In the genomic region with DNA sequence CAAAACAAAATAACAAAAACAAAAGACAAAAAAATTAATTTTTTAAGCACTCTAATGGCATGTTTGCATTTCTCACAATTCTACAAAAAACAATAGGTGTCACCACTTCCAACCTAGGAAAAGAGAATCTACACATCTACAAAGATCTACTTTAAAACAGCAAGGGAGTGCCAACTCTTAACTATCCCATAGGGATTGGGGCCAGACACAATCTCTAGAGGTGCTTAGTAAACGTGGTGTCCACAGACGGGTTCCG, we compare ENCODE assay signal across 8 mouse cellular contexts. TPM values are rescaled to one million over a fixed set of nuclear protein-coding genes. Genes with fewer than 3 reads are reported as not detected.
DNase-seq lines count a peak whose midpoint lies in the region; ATAC-seq and TF ChIP-seq lines count a peak whose summit lies in the region.

A gene (plus strand): TSS at position 192 of the 256 bp plus-strand sequence.

- peak within 1 kb of the TSS; percentile 73 for H3K4me2 ChIP-seq in kidney, postnatal 0 days (ENCODE audit: low read length)
- H3K4me2 ChIP-seq in embryonic facial prominence, embryonic 12.5 days (replicated peaks) = peak within 1 kb of the TSS; percentile 61
- H3K4me2 ChIP-seq in intestine, embryonic 15.5 days (replicated peaks) = peak within 1 kb of the TSS; percentile 62
- peak within 1 kb of the TSS; percentile 56 for H3K4me2 ChIP-seq in myocyte (ENCODE audit: low read depth)

- TF ChIP-seq POLR2A in myocyte (IDR thresholded peaks at IDR 0.05; ENCODE audit: insufficient read length, low read depth) = no peak

- H3ac ChIP-seq in myocyte (ENCODE audit: control insufficient read depth, insufficient read length) = peak within 1 kb of the TSS; percentile 70

- no peak for TF ChIP-seq CTCF in kidney, postnatal 0 days (IDR thresholded peaks at IDR 0.05; ENCODE audit: low read depth)

- WGBS in kidney, postnatal 0 days = 31% methylated on average over 3 of the region's 3 CpGs
- 18% methylated on average over 3 of the region's 3 CpGs for WGBS in embryonic facial prominence, embryonic 12.5 days
- 18% methylated on average over 3 of the region's 3 CpGs for WGBS in intestine, embryonic 15.5 days

- peaks cover 43% of the 10 kb centered on the region for H3K79me2 ChIP-seq in myocyte (ENCODE audit: control insufficient read depth, insufficient read depth)

- DNase-seq in kidney, postnatal 0 days (ENCODE audit: low spot score) = peak; percentile 0
- no peak for DNase-seq in kidney, postnatal 4 days
- no peak for DNase-seq in T-cell, adult 2 months (ENCODE audit: low spot score)
- no peak for DNase-seq in urinary bladder, postnatal 10 days (ENCODE audit: low spot score)
- no peak for DNase-seq in adrenal gland, postnatal 14 days

- peak within 1 kb of the TSS; percentile 64 for H3K9ac ChIP-seq in kidney, postnatal 0 days (ENCODE audit: low read depth, low read length)
- H3K9ac ChIP-seq in embryonic facial prominence, embryonic 12.5 days = peak within 1 kb of the TSS; percentile 56
- H3K9ac ChIP-seq in intestine, embryonic 15.5 days = peak within 1 kb of the TSS; percentile 60

- H3K4me1 ChIP-seq in kidney, postnatal 0 days (replicated peaks; ENCODE audit: insufficient read depth, low read length) = no peaks in the 10 kb centered on the region
- no peaks in the 10 kb centered on the region for H3K4me1 ChIP-seq in embryonic facial prominence, embryonic 12.5 days
- H3K4me1 ChIP-seq in intestine, embryonic 15.5 days (replicated peaks) = no peaks in the 10 kb centered on the region

- H3K36me3 ChIP-seq in kidney, postnatal 0 days (ENCODE audit: insufficient read depth, low read length) = no peaks in the 10 kb centered on the region
- peaks cover 8% of the 10 kb centered on the region; the same call in 1 of the 2 replicates for H3K36me3 ChIP-seq in embryonic facial prominence, embryonic 12.5 days
- H3K36me3 ChIP-seq in intestine, embryonic 15.5 days = no peaks in the 10 kb centered on the region
- H3K36me3 ChIP-seq in myocyte (ENCODE audit: control insufficient read depth, insufficient read depth) = no peaks in the 10 kb centered on the region

- ATAC-seq in kidney, postnatal 0 days (replicated peaks; ENCODE audit: low FRiP score, low read depth) = no peak
- ATAC-seq in embryonic facial prominence, embryonic 12.5 days (ENCODE audit: insufficient number of reproducible peaks, insufficient read depth, low FRiP score, low TSS enrichment) = no peak
- ATAC-seq in intestine, embryonic 15.5 days = no peak

- peak within 1 kb of the TSS; percentile 57 for H3K4me3 ChIP-seq in kidney, postnatal 0 days (replicated peaks; ENCODE audit: low read depth, low read length)
- peak within 1 kb of the TSS; percentile 56 for H3K4me3 ChIP-seq in embryonic facial prominence, embryonic 12.5 days
- peak within 1 kb of the TSS; percentile 52 for H3K4me3 ChIP-seq in intestine, embryonic 15.5 days (replicated peaks)
- H3K4me3 ChIP-seq in myocyte = peak within 1 kb of the TSS; percentile 70

- no peaks in the 10 kb centered on the region for H3K27me3 ChIP-seq in kidney, postnatal 0 days (ENCODE audit: insufficient read depth, low read length)
- H3K27me3 ChIP-seq in embryonic facial prominence, embryonic 12.5 days = 0 out of 2 replicates have a peak, but pooled peaks cover 6% of the 10 kb centered on the region
- H3K27me3 ChIP-seq in intestine, embryonic 15.5 days (replicated peaks) = no peaks in the 10 kb centered on the region
- no peaks in the 10 kb centered on the region for H3K27me3 ChIP-seq in myocyte (ENCODE audit: control insufficient read depth, insufficient read depth, insufficient read length)

- peak within 1 kb of the TSS; percentile 64 for H3K27ac ChIP-seq in kidney, postnatal 0 days
- peak within 1 kb of the TSS; percentile 84 for H3K27ac ChIP-seq in embryonic facial prominence, embryonic 12.5 days
- peak within 1 kb of the TSS; percentile 68 for H3K27ac ChIP-seq in intestine, embryonic 15.5 days

- no peaks in the 10 kb centered on the region for H3K9me3 ChIP-seq in kidney, postnatal 0 days (replicated peaks; ENCODE audit: low read length)
- no peaks in the 10 kb centered on the region for H3K9me3 ChIP-seq in embryonic facial prominence, embryonic 12.5 days
- no peaks in the 10 kb centered on the region for H3K9me3 ChIP-seq in intestine, embryonic 15.5 days

TF ChIP-seq in myocyte, 11 proteins besides CTCF, POLR2A, EP300 and RAD21:
- TF ChIP-seq MYOD1 (IDR thresholded peaks at IDR 0.05; ENCODE audit: control insufficient read depth in 1 of 3, insufficient read length in 2 of 3, low read depth in 2 of 3) (no peak), TCF3 (IDR thresholded peaks at IDR 0.05; ENCODE audit: insufficient read length, low read depth) (no peak), MYOG (IDR thresholded peaks at IDR 0.05; ENCODE audit: control insufficient read depth in 1 of 3, insufficient read depth in 1 of 3, insufficient read length in 2 of 3, low read depth in 2 of 3) (no peak), MAX (IDR thresholded peaks at IDR 0.05; ENCODE audit: low read depth) (no peak), TCF12 (IDR thresholded peaks at IDR 0.05; ENCODE audit: insufficient read depth, poor library complexity, severe bottlenecking) (no peak), CEBPB (IDR thresholded peaks at IDR 0.05; ENCODE audit: insufficient read depth, poor library complexity, severe bottlenecking) (no peak), USF1 (IDR thresholded peaks at IDR 0.05; ENCODE audit: low read depth) (no peak), E2F4 (IDR thresholded peaks at IDR 0.05; ENCODE audit: insufficient read depth) (no peak)
TF ChIP-seq in myocyte: peak in this region for 0.

RNA-seq across cellular contexts. Expression of the gene that starts here (rescaled TPM):
- 10.1 and 11.2 TPM in 2 replicates for polyA plus RNA-seq in kidney, postnatal 0 days (2015; fragmentation: Nextera tagmentation; extraction: Ambion mirVana)
- polyA plus RNA-seq in embryonic facial prominence, embryonic 12.5 days (2016; fragmentation: Nextera tagmentation; extraction: Ambion mirVana) = 34.9 and 36.0 TPM in 2 replicates
- polyA plus RNA-seq in intestine, embryonic 15.5 days (2015; fragmentation: Nextera tagmentation; extraction: Ambion mirVana) = 21.5 and 22.4 TPM in 2 replicates
- 4.5 TPM for polyA plus RNA-seq in myocyte (2012; fragmentation: generic; extraction: Trizol)
- 6.1 and 6.5 TPM in 2 replicates for total RNA-seq in adrenal gland, postnatal 14 days (2021)
